Mouse (Mus musculus) hindbrain, embryonic 16.5 days (tissue): Measurements from ENCODE around the gene Lyg2. TPM values are rescaled to one million over a fixed set of nuclear protein-coding genes. Genes with fewer than 3 reads are reported as not detected.
A peak's percentile ranks its signal among the peaks of the same experiment; 100 is the strongest.

Experiments used
- ATAC-seq: fragments of 200-750 bp; cut with Nextera tagmentation; 2 replicates; pipeline ENCODE4 v1.8.0; 2017; ENCODE audit warnings: moderate TSS enrichment, moderate library complexity
- H3K27ac ChIP-seq: fragments of 300-500 bp; sonication (generic); 2 replicates; pipeline ENCODE4 v1.5.1; 2014; ENCODE audit warnings: low read depth, mild to moderate bottlenecking, control low read depth, low read length, moderate library complexity
- H3K27me3 ChIP-seq: fragments of 300-500 bp; sonication (generic); replicated peaks from 2 replicates; pipeline ENCODE4 v1.6.1; 2014; ENCODE audit warnings: low read length; ENCODE audit not compliant: control insufficient read depth, insufficient read depth
- H3K36me3 ChIP-seq: fragments of 300-500 bp; sonication (generic); 2 replicates; pipeline ENCODE4 v1.6.1; 2014; ENCODE audit warnings: mild to moderate bottlenecking, low read length, moderate library complexity, mixed read lengths; ENCODE audit not compliant: control insufficient read depth, insufficient read depth
- H3K4me1 ChIP-seq: fragments of 300-500 bp; sonication (generic); 2 replicates; pipeline ENCODE4 v1.6.1; 2014; ENCODE audit warnings: low read depth, low read length; ENCODE audit not compliant: control insufficient read depth, insufficient read depth
- H3K4me2 ChIP-seq: fragments of 300-500 bp; sonication (generic); 2 replicates; pipeline ENCODE4 v1.6.1; 2014; ENCODE audit warnings: mild to moderate bottlenecking, low read length, control low read depth, moderate library complexity
- H3K4me3 ChIP-seq: fragments of 300-500 bp; sonication (generic); 2 replicates; pipeline ENCODE4 v1.5.1; 2014; ENCODE audit warnings: mild to moderate bottlenecking, low read length, control low read depth, moderate library complexity
- H3K9ac ChIP-seq: fragments of 300-500 bp; sonication (generic); 2 replicates; pipeline ENCODE4 v1.6.1; 2014; ENCODE audit warnings: low read depth, mild to moderate bottlenecking, control low read depth, low read length, moderate library complexity
- H3K9me3 ChIP-seq: fragments of 300-500 bp; sonication (generic); 2 replicates; pipeline ENCODE4 v1.6.1; 2014; ENCODE audit warnings: mild to moderate bottlenecking, low read length, moderate library complexity; ENCODE audit not compliant: control insufficient read depth
- WGBS: fragments of 180-500 bp; shearing (Covaris S2); extraction: QIAGEN DNeasy Blood & Tissue Kit; methylation state at CpG from one replicate; pipeline ENCODE4 v1.1.7; 2014; 5-methylcytosine and 5-hydroxymethylcytosine counted together
- polyA plus RNA-seq: library from polyadenylated mRNA; unstranded; fragments of >200 nt; fragmentation: Nextera tagmentation; extraction: Ambion mirVana; gene quantifications from 2 replicates; pipeline ENCODE4 v1.2.1, GENCODE M21; 2015

Gene Lyg2
- polyA plus RNA-seq, 1 experiment from 2014 or later = 0.14 TPM

DNA sequence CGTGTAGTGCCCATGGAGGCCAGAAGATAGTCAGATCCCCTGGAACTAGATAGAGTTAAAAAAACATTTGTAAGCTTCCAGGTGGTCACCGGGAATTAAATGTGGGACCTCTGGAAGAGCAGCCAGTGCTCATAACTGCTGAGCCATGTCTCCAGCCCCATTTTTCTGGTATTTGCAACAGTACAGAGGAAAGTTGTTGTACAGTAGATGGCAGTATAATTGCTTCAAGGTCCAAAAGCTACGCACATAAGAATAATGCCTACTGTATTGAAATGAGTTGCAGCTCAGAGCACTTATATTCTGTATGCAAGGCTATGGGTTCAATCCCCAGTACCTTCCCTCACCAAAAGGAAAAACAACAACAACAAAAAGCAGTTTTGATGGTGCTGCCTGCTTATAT, 24.9 kb downstream of the Lyg2 start:
- ATAC-seq = no peak
- Histone ChIP-seq H3K27me3 (no peaks in the 10 kb centered on the region), H3K4me3 (peak overlapping the region; percentile 13; the same call in 1 of the 2 replicates), H3K9me3 (no peaks in the 10 kb centered on the region), H3K4me2 (peak overlapping the region; percentile 94), H3K9ac (no peak overlapping the region), H3K36me3 (peaks cover 12% of the 10 kb centered on the region), H3K4me1 (peaks cover 20% of the 10 kb centered on the region), H3K27ac (no peak overlapping the region)
- 61% methylated on average over 3 of the region's 3 CpGs for WGBS

DNA sequence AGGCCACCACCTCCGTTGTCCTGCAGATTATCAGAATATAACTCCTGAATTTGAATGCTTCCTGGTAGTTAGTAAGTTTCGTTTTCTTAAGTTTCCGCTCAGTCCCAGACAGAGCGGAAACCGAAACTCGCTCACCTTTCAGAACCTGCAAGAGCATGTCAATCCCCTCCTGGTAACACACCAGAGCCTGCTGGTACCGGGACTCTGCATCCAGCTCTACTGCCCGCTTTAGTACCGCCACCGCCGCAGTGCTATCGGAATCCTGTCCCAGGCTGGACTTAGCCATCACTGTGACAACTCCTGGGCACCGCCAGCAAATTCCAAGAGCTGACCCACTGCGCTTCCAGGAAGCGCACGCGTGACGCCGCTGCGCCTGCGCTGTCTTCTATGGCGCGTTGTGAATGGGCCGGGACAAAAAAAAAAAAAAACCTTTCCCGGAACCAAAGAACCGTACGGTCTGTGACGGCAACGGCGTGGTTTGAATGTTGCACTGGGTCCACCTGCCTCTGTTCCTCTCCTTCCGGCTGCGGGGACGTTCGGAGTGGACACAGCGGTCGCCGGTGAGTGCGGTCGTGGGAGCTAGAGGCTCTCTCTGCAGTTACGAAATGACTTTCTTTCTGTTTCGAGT, 26.2 kb downstream of the Lyg2 start, which contains the start of the genes Mitd1 and Mrpl30:
Mitd1 (minus strand) TSS at position 387 of the 628 bp plus-strand sequence.
Mrpl30 (plus strand) TSS at position 453 of the 628 bp plus-strand sequence.
- Histone ChIP-seq H3K27me3 (no peaks in the 10 kb centered on the region), H3K9me3 (no peaks in the 10 kb centered on the region), H3K27ac (peak within 1 kb of the TSS; percentile 79), H3K9ac (peak within 1 kb of the TSS; percentile 76), H3K4me2 (peak within 1 kb of the TSS; percentile 94), H3K36me3 (peaks cover 3% of the 10 kb centered on the region; the same call in 1 of the 2 replicates), H3K4me1 (peaks cover 20% of the 10 kb centered on the region), H3K4me3 (peak within 1 kb of the TSS; percentile 81)
- WGBS = under 1% methylated on average over 41 of the region's 41 CpGs
- peak; percentile 96 for ATAC-seq

DNA sequence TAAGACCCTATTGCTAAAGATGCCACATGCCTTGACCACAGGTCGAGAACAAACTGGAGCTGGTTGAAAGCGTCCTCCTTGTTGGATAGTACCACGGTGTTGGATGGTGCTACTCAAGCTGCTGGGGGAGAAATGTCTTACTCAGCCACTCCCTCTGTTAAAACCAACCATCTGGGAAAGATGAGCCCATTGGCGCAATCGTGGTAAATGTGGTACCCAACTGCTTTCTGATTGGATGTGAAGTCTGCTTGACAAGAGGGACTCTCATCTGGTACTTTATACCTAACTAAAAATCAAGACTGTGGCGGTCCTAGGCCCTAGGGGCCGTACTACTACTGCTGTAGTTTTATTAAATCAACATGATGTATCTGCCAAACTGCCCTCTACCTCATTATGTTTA, 27.1 kb downstream of the Lyg2 start:
- Histone ChIP-seq H3K4me3 (peak overlapping the region; percentile 81), H3K36me3 (peaks cover 3% of the 10 kb centered on the region; the same call in 1 of the 2 replicates), H3K4me2 (peak overlapping the region; percentile 67), H3K4me1 (peaks cover 20% of the 10 kb centered on the region), H3K27ac (no peak overlapping the region), H3K27me3 (no peaks in the 10 kb centered on the region), H3K9ac (no peak overlapping the region), H3K9me3 (no peaks in the 10 kb centered on the region)
- ATAC-seq = peak; percentile 18; the same call in 1 of the 2 replicates
- WGBS = 82% methylated on average over 7 of the region's 7 CpGs

DNA sequence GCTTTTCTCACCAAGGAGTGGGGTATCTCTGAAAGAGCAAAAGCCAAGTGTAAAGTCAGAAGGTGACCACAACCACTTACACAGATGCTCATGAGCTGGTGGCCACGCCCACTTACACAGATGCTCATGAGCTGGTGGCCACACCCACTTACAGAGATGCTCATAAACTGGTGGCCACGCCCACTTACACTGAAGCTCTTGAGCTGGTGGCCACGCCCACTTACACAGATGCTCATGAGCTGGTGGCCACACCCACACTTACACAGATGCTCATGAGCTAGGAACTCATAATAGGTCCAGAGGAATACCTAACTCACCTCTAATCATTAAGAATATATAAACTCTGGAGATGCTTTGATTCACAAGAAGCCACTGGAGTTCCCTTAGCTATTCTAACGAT, 31.8 kb downstream of the Lyg2 start:
- Histone ChIP-seq H3K9ac (no peak overlapping the region), H3K36me3 (no peaks in the 10 kb centered on the region), H3K27me3 (no peaks in the 10 kb centered on the region), H3K9me3 (no peaks in the 10 kb centered on the region), H3K4me1 (peaks cover 4% of the 10 kb centered on the region), H3K27ac (no peak overlapping the region), H3K4me3 (no peak overlapping the region), H3K4me2 (no peak overlapping the region)
- WGBS = 87% methylated on average over 4 of the region's 4 CpGs
- no peak for ATAC-seq

DNA sequence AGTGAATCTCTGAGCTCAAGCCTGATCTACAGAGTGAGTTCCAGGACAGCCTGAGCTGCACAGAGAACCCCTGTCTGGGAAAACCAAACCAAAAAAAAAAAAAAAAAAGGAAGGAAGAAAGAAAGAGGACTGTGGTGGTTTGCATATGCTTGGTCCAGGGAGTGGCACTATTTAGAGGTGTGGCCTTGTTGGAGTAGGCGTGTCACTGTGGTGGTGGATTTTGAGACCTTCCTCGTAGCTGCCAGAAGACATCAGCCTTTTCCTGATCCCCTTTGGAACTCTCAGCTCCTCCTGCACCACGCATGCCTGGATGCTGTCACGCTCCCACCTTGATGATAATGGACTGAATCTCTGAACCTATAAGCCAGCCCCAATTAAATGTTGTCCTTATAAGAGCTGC, 32.9 kb downstream of the Lyg2 start:
- 90% methylated on average over 4 of the region's 4 CpGs for WGBS

DNA sequence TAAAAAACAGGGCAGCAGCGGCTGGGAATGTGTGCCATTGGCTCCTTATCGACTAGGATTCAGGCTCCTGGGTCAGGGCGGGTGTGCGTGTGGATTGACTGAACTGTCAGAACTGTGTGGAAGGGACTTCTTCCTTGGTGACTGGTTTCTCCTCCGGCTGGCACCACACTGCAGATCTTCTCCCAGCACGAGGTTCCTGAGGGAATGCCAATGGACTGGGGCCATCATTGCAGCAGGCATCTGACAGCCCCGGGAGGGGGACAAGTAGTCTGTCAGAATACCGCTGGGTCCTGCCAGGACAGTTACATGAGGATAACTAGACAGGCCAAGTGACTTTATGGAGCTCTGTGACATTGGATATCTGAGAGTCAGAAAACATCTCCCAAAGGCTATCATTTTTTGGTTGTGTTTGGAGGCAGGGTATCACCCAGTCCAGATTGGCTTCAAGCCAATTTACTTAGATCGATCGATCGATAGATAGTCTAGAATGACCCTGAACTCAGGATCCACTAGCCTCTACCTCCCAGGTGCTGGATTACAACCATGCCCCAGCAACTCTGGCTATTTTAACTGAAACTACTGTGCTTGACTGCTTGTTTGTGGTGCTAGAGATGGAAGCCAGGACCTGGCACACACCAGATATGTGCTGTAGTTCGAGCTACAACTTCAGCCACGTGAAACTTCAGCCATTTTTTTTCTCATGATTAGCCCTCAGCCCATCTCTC, 38.4 kb downstream of the Lyg2 start:
- H3K27me3 ChIP-seq = no peaks in the 10 kb centered on the region
- H3K4me1 ChIP-seq = peaks cover 5% of the 10 kb centered on the region
- peaks cover 22% of the 10 kb centered on the region for H3K36me3 ChIP-seq
- ATAC-seq = no peak
- H3K4me2 ChIP-seq = no peak overlapping the region
- WGBS = 96% methylated on average over 13 of the region's 13 CpGs
- H3K4me3 ChIP-seq = no peak overlapping the region
- H3K27ac ChIP-seq = no peak overlapping the region
- peaks cover 10% of the 10 kb centered on the region; the same call in 1 of the 2 replicates for H3K9me3 ChIP-seq
- H3K9ac ChIP-seq = no peak overlapping the region

More for the DNA sequence above, 32.9 kb downstream of the Lyg2 start:
- H3K27me3 ChIP-seq = no peaks in the 10 kb centered on the region
- H3K4me2 ChIP-seq = no peak overlapping the region
- H3K9ac ChIP-seq = no peak overlapping the region
- H3K27ac ChIP-seq = no peak overlapping the region
- no peaks in the 10 kb centered on the region for H3K4me1 ChIP-seq
- H3K4me3 ChIP-seq = no peak overlapping the region
- H3K9me3 ChIP-seq = no peaks in the 10 kb centered on the region
- H3K36me3 ChIP-seq = peaks cover 5% of the 10 kb centered on the region; the same call in 1 of the 2 replicates
- ATAC-seq = no peak

DNA sequence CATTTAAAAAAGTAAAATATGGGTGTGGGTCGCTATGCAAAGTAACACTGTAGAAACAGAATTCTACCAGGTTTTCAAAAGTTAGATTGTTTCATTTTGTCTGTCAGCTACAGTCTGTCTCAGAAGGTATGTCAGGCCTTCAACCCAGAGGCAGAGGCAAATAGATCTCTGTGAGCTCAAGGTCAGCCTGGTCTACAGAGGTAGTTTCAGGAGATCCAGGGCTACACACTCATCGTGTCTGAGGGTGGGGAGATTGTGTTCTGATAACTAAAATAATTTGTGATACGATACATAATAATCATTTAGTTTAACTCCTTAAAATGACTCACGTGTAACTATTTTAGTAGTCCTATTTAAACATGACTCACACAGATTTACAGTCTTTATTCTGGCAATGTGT, 43.1 kb downstream of the Lyg2 start:
- WGBS = 92% methylated on average over 4 of the region's 4 CpGs
- no peak overlapping the region for H3K9ac ChIP-seq
- H3K4me2 ChIP-seq = peak overlapping the region; percentile 75
- no peak overlapping the region for H3K27ac ChIP-seq
- H3K4me3 ChIP-seq = no peak overlapping the region
- peaks cover 17% of the 10 kb centered on the region for H3K36me3 ChIP-seq
- H3K9me3 ChIP-seq = peaks cover 10% of the 10 kb centered on the region; the same call in 1 of the 2 replicates
- peaks cover 13% of the 10 kb centered on the region for H3K4me1 ChIP-seq
- H3K27me3 ChIP-seq = peaks cover 5% of the 10 kb centered on the region; the same call in 1 of the 2 replicates
- ATAC-seq = no peak

DNA sequence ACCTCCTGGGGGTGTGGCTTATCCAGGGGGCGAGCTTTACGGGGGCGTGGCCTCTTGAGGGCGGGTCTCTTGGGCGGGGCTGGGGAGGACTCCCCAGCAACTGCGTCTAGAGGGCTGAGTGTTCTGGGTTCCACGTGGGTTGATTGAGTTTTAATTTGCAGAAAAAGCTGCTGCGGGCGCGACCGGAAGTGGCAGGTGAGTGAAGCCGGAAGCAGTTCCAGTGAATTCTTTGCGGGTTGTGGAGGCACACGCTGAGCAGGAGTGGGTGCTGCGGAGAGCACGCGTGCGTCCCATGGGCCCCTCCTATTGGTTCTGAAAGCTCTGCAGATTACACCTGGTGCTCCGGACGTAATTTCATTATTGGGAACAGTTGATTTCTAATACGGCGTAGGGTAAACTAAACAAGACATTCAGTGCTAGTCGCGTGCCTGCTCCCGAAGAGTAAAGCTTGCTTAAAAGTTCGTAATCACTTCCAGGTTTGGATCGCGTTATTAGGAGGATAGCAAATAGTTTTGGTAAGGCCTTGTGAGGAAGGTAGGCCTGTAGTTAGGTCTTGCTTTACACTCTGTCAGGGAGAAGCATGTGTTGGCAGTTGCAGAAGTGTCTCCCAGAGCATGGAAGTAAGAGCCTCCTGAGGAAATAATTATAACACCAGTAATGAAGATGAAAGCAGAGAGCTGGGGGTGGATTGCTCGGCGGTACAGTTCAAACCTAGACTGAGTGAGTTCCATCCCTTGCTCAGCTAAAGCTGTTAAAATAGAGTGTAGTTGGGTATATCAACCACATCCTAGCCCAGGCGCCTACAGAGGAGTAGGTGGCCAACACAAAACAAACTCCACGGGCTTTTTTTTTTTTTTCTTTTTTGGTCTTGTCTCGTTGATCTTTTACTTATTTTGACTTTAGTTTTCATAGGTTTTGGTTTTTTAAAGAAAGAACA, 43.9 kb downstream of the Lyg2 start:
- Histone ChIP-seq H3K9me3 (peaks cover 10% of the 10 kb centered on the region; the same call in 1 of the 2 replicates), H3K4me3 (peak overlapping the region; percentile 50), H3K27me3 (peaks cover 5% of the 10 kb centered on the region; the same call in 1 of the 2 replicates), H3K4me1 (peaks cover 13% of the 10 kb centered on the region), H3K4me2 (peak overlapping the region; percentile 75), H3K27ac (peak overlapping the region; percentile 71), H3K9ac (peak overlapping the region; percentile 59), H3K36me3 (peaks cover 17% of the 10 kb centered on the region)
- peak; percentile 95 for ATAC-seq
- WGBS = 7% methylated on average over 33 of the region's 33 CpGs
